Mouse (Mus musculus) stomach, embryonic 16.5 days (tissue): ENCODE results near the gene Tenm4. TPM values are rescaled to one million over a fixed set of nuclear protein-coding genes. Genes with fewer than 3 reads are reported as not detected.
A peak's percentile ranks its signal among the peaks of the same experiment; 100 is the strongest.

Source experiments
- ATAC-seq: fragments of 200-750 bp; cut with Nextera tagmentation; 2 replicates; pipeline ENCODE4 v1.8.0; 2017; ENCODE audit warnings: moderate number of reproducible peaks, moderate TSS enrichment; ENCODE audit not compliant: insufficient read depth, low FRiP score
- H3K27ac ChIP-seq: fragments of 300-500 bp; sonication (generic); 2 replicates; pipeline ENCODE4 v1.5.1; 2014; ENCODE audit warnings: low read length
- H3K27me3 ChIP-seq: fragments of 300-500 bp; sonication (generic); 2 replicates; pipeline ENCODE4 v1.6.1; 2014; ENCODE audit warnings: low read length, control low read depth, mixed read lengths; ENCODE audit not compliant: control insufficient read depth, insufficient read depth
- H3K36me3 ChIP-seq: fragments of 300-500 bp; sonication (generic); 2 replicates; pipeline ENCODE4 v1.6.1; 2014; ENCODE audit warnings: low read length; ENCODE audit not compliant: control insufficient read depth, insufficient read depth
- H3K4me1 ChIP-seq: fragments of 300-500 bp; sonication (generic); 2 replicates; pipeline ENCODE4 v1.6.1; 2014; ENCODE audit warnings: low read length, control low read depth, mixed read lengths; ENCODE audit not compliant: control insufficient read depth, insufficient read depth
- H3K4me2 ChIP-seq: fragments of 300-500 bp; sonication (generic); 2 replicates; pipeline ENCODE4 v1.6.1; 2014; ENCODE audit warnings: low read depth, low read length, mixed read lengths
- H3K4me3 ChIP-seq: fragments of 300-500 bp; sonication (generic); replicated peaks from 2 replicates; pipeline ENCODE4 v1.5.1; 2014; ENCODE audit warnings: mild to moderate bottlenecking, low read length
- H3K9ac ChIP-seq: fragments of 300-500 bp; sonication (generic); 2 replicates; pipeline ENCODE4 v1.6.1; 2014; ENCODE audit warnings: low read length
- H3K9me3 ChIP-seq: fragments of 300-500 bp; sonication (generic); replicated peaks from 2 replicates; pipeline ENCODE4 v1.6.1; 2016; ENCODE audit warnings: low read length, control low read depth; ENCODE audit not compliant: control insufficient read depth
- WGBS: fragments of 180-500 bp; shearing (Covaris S2); extraction: QIAGEN DNeasy Blood & Tissue Kit; methylation state at CpG from one replicate; pipeline ENCODE4 v1.1.7; 2014; 5-methylcytosine and 5-hydroxymethylcytosine counted together
- polyA plus RNA-seq: library from polyadenylated mRNA; unstranded; fragments of >200 nt; fragmentation: Nextera tagmentation; extraction: Ambion mirVana; gene quantifications from 2 replicates; pipeline ENCODE4 v1.2.1, GENCODE M21; 2015

The Tenm4 gene
- polyA plus RNA-seq, 1 experiment from 2014 or later = 22.7 TPM

DNA sequence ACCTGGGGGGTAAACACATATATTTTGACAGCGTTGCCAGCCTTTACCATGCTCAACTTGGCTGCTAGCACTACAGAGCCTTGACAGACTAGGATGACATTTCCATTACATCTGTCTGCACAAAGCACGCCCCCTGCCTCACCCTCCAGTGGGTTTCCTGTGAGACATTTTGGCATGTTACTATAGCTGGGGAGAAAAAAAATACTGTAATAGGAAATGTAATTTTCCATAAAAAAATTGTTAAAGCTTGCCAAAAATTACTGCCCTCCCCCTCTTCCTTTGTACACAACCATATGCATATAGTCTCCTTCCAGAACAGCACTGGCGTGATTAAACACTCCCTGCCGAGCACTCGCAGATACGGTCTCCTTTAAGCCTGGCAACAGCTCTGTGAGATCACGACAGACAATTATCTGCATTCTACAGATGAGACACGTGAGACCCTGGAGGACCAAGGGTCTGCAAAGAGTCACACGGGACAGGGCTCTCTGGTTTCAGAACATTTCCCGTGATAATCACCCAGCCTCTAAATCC is 728.1 kb downstream of the Tenm4 start:
- no peaks in the 10 kb centered on the region; the same call in 1 of the 2 replicates for H3K36me3 ChIP-seq
- peak overlapping the region; percentile 73 for H3K27ac ChIP-seq
- H3K9me3 ChIP-seq = no peaks in the 10 kb centered on the region
- H3K4me2 ChIP-seq = no peak overlapping the region
- WGBS = 38% methylated on average over 10 of the region's 10 CpGs
- no peak overlapping the region for H3K9ac ChIP-seq
- no peak overlapping the region for H3K4me3 ChIP-seq
- H3K27me3 ChIP-seq = no peaks in the 10 kb centered on the region
- H3K4me1 ChIP-seq = peaks cover 20% of the 10 kb centered on the region; the same call in 1 of the 2 replicates
- ATAC-seq = peak; percentile 67

DNA sequence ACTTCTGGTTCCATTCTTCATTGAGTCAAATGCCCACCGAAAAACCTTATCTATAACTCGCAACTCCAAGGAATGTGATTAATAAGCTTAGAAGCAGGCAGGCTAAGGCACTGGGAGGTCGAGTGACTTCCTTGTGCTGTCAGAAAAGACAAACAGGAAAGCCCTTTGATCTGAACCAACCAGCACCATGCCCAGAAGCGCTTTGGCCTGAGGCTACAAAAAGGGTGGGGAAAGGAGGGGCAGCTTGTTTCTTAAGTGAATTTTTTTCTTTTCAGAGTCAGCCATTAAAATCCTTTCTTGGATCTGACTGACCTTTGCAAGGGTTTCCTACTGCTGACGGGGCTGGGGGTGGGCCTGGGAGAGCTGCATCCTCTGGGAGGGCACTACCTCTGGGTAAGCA is 731.1 kb downstream of the Tenm4 start:
- no peak overlapping the region for H3K4me2 ChIP-seq
- no peak overlapping the region for H3K27ac ChIP-seq
- no peak overlapping the region for H3K9ac ChIP-seq
- no peak overlapping the region for H3K4me3 ChIP-seq
- no peaks in the 10 kb centered on the region for H3K9me3 ChIP-seq
- ATAC-seq = 0 out of 2 replicates have a peak, but pooled peaks have one; percentile 28
- no peaks in the 10 kb centered on the region for H3K36me3 ChIP-seq
- 36% methylated on average over 5 of the region's 5 CpGs for WGBS
- no peaks in the 10 kb centered on the region for H3K27me3 ChIP-seq
- H3K4me1 ChIP-seq = peaks cover 20% of the 10 kb centered on the region; the same call in 1 of the 2 replicates

DNA sequence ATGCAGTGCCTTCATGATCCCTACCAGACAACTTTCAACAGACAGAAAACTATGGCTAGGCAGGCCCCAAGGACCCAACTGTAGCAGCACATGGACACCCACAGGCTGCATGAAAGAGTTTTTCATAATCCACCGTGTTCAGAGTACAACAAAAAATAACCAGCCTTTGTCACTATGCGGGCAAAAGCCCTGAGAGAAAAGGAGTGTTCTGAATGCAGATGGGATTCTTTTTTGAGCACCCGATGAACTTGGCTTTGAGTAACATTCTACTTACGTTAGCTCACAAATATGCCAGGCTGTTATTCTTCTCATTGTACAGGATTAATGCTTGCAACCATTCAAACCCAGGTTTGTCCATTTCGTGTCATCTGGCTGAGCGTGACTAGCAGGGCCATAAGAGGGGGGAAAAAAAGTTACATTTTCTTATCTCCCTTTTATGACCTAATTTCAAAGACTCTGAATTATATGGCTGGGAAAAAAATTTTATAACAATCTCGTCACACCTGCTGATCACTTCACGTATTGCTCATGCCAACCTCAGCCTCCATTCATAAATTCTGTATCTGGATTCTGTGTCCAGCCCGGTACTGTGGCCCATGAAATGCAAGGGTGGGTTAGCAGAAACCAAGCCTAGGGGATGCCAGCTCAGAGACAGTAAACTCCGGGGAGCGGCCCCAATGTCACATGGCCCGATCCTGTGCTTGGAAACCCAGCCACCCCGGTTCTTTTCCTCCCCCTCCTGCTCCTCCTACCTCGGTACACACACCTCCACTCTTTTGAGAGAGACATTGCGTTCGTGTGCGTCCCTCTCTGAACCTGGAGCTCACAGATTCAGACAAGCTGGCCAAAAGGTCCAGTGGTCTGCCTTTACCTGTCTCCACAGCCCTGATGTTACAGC is 732.3 kb downstream of the Tenm4 start:
- Histone ChIP-seq H3K9ac (no peak overlapping the region), H3K27me3 (no peaks in the 10 kb centered on the region), H3K4me1 (peaks cover 19% of the 10 kb centered on the region; the same call in 1 of the 2 replicates), H3K4me2 (no peak overlapping the region), H3K27ac (no peak overlapping the region), H3K36me3 (no peaks in the 10 kb centered on the region), H3K4me3 (no peak overlapping the region), H3K9me3 (no peaks in the 10 kb centered on the region)
- ATAC-seq = no peak
- 83% methylated on average over 17 of the region's 17 CpGs for WGBS

DNA sequence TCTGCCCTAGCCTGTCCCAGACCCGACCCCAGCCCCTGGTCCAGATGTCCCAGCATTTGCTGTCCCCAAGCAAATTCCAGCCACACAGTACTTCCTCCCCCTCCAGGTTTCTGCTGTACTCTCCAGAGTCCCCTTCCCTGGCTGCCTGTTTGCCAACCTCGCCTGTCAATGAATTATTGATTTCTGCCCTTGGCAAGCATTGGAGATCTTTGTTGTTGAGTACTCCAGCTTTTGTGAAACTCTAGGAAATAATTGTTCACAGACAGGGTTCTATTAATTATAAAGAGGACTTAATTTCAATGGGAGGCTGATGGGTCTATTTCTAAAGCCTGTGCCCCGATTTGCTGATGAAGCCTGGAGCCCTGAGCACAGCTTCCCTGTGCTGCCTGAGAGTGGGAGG is 733.4 kb downstream of the Tenm4 start:
- Histone ChIP-seq H3K9me3 (no peaks in the 10 kb centered on the region), H3K9ac (no peak overlapping the region), H3K4me2 (no peak overlapping the region), H3K4me1 (peaks cover 9% of the 10 kb centered on the region; the same call in 1 of the 2 replicates), H3K36me3 (no peaks in the 10 kb centered on the region), H3K27ac (no peak overlapping the region), H3K27me3 (no peaks in the 10 kb centered on the region), H3K4me3 (no peak overlapping the region)
- ATAC-seq = no peak
- WGBS = 50% methylated on average over 3 of the region's 3 CpGs

DNA sequence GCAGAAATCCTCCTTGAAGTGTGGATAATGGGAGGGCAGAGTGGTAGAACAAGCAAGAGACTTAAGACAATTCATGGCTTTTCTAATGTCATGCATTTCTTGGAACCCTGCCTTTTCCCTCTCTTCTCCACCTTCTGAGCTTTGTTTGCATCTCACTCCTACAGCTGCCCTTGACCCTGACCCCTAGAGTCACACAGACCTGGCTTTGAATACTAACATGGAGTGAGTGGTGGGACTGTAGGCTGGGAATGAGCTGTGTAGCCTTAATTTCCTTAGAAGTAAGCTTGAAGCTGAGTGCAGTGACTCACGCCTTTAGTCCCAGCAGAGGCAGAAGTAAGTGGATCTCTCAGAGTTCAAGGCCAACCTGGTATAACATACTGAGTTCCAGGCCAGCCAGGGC is 733.9 kb downstream of the Tenm4 start:
- Histone ChIP-seq H3K4me2 (no peak overlapping the region), H3K27ac (no peak overlapping the region), H3K4me3 (no peak overlapping the region), H3K27me3 (no peaks in the 10 kb centered on the region), H3K9me3 (no peaks in the 10 kb centered on the region), H3K36me3 (no peaks in the 10 kb centered on the region), H3K9ac (no peak overlapping the region), H3K4me1 (peaks cover 6% of the 10 kb centered on the region; the same call in 1 of the 2 replicates)
- 92% methylated on average over 1 of the region's 1 CpGs for WGBS
- ATAC-seq = no peak

DNA sequence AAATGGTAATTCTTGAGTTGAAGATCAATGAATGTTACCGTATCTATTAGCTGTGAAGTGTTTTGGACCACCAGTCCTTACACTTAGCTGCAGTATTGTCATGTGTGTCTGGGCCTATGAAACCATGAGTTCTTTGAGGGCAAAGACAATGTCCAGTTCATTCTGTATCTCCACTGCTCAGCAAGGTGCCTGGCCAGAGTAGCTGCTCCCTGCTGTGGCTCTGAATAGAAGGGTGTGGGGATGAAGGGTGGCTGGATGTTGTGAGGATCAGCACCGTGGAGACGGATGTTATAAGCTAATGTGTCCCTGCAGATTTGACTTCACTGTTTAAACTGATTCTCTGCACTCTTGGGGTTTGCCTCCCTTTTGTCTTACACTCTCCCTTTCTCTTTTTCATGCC is 734.4 kb downstream of the Tenm4 start:
- Histone ChIP-seq H3K27me3 (no peaks in the 10 kb centered on the region), H3K36me3 (no peaks in the 10 kb centered on the region), H3K27ac (no peak overlapping the region), H3K4me2 (no peak overlapping the region), H3K9ac (no peak overlapping the region), H3K9me3 (no peaks in the 10 kb centered on the region), H3K4me1 (peaks cover 6% of the 10 kb centered on the region; the same call in 1 of the 2 replicates), H3K4me3 (no peak overlapping the region)
- no peak for ATAC-seq
- WGBS = 92% methylated on average over 3 of the region's 3 CpGs

DNA sequence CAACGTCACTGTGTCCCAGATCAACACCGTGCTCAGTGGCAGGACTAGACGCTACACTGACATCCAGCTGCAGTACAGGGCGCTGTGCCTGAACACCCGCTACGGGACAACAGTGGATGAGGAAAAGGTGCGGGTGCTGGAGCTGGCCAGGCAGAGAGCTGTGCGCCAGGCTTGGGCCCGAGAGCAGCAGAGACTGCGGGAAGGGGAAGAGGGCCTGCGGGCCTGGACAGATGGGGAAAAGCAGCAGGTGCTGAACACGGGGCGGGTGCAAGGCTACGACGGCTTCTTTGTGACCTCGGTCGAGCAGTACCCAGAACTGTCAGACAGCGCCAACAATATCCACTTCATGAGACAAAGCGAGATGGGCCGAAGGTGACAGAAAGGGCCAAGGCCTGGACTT is 735.2 kb downstream of the Tenm4 start:
- ATAC-seq = no peak

DNA sequence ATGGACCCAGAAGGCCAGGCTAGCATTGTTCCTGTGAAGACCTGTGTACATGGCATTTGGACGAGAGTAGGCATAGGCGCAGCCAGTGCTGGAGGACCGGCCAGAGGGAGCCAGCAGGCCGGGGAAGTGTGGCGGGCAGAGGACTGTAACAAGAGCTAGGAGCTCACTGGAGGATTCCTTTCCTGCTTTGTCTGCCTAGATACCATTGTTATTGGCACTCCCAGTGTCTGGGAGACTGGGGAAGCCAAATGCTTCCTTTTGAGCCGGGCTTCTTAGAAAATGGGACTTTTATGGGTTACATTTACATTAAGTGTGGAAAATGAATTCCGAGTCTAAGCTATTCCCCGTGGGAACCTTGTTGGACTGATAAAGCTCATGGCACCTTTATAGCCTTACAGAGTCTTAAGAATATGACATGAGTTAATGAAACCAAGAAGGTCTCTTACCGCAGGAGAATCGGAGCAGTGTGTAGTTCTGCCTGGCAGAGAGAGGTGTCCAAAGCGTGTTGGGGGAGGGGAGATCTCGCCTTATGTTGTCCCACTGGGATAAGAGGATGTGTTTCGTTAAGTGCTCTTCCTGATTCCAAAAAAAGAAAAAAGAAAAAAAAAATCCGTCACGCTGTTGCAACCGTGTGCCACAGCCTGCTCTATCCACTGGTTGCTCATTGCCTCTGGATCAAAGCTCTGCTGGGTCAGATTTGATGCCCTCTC is 737.1 kb downstream of the Tenm4 start:
- ATAC-seq = no peak
- Histone ChIP-seq H3K36me3 (no peaks in the 10 kb centered on the region), H3K9ac (no peak overlapping the region), H3K9me3 (no peaks in the 10 kb centered on the region), H3K4me3 (no peak overlapping the region), H3K27ac (no peak overlapping the region), H3K4me2 (no peak overlapping the region), H3K4me1 (no peaks in the 10 kb centered on the region), H3K27me3 (no peaks in the 10 kb centered on the region)
- 83% methylated on average over 16 of the region's 16 CpGs for WGBS

More for the DNA sequence above, 735.2 kb downstream of the Tenm4 start:
- H3K9ac ChIP-seq = no peak overlapping the region
- no peaks in the 10 kb centered on the region for H3K36me3 ChIP-seq
- no peak overlapping the region for H3K4me3 ChIP-seq
- 91% methylated on average over 20 of the region's 20 CpGs for WGBS
- H3K4me1 ChIP-seq = peaks cover 6% of the 10 kb centered on the region; the same call in 1 of the 2 replicates
- no peaks in the 10 kb centered on the region for H3K9me3 ChIP-seq
- H3K4me2 ChIP-seq = no peak overlapping the region
- H3K27me3 ChIP-seq = no peaks in the 10 kb centered on the region
- H3K27ac ChIP-seq = no peak overlapping the region

DNA sequence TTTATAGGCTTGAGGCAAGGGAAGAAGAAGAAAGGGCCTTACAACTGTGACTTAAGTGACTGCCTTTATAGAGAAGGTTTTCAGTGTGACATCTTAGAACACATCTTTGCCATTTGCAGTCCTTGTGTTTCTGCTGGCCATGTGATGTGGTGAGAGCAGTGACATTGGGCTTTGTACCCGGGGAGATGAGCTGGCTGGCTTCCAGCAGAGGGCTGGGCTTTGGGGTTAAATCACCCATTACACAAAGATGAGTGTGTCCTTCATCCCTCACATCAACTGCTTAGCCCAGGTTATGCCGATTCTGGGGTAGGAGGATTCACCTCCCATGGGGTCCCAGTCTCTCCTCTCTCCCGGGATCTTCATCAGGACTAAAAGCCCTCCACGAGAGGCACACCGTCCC is 738.8 kb downstream of the Tenm4 start:
- no peak for ATAC-seq
- no peak overlapping the region for H3K27ac ChIP-seq
- H3K4me2 ChIP-seq = no peak overlapping the region
- WGBS = 71% methylated on average over 5 of the region's 5 CpGs
- no peak overlapping the region for H3K9ac ChIP-seq
- H3K36me3 ChIP-seq = no peaks in the 10 kb centered on the region
- no peak overlapping the region for H3K4me3 ChIP-seq
- no peaks in the 10 kb centered on the region for H3K27me3 ChIP-seq
- H3K4me1 ChIP-seq = no peaks in the 10 kb centered on the region
- no peaks in the 10 kb centered on the region for H3K9me3 ChIP-seq
